Mouse (Mus musculus): ENCODE measurements around the gene Cse1l. TPM values are rescaled to one million over a fixed set of nuclear protein-coding genes. Genes with fewer than 3 reads are reported as not detected.

Gene Cse1l
- polyA plus RNA-seq (2012; rRNA removed), result 13.7 and 13.8 TPM in 2 replicates

GRCm38 (mm10) chr2:166905711-166906522 is at the start of gene Cse1l:
Gene Cse1l, plus strand, starts transcription at chr2:166906040.
- WGBS, result under 1% methylated on average over 80 of the region's 80 CpGs
- DNase-seq (ENCODE audit: low read depth, low spot score), result peak; percentile 86

- 95% methylated on average over 6 of the region's 6 CpGs for WGBS
- no peak for DNase-seq (ENCODE audit: low read depth, low spot score)
These were observed 49.5 kb upstream of the Cse1l start for GRCm38 (mm10) chr2:166856366-166856765.

GRCm38 (mm10) chr2:166857118-166857517 is 48.7 kb upstream of the Cse1l start:
- DNase-seq (ENCODE audit: low read depth, low spot score), result no peak
- 95% methylated on average over 2 of the region's 2 CpGs for WGBS

GRCm38 (mm10) chr2:166859214-166859613 is 46.6 kb upstream of the Cse1l start:
- no peak for DNase-seq (ENCODE audit: low read depth, low spot score)
- WGBS, result 51% methylated on average over 7 of the region's 7 CpGs

- WGBS, result 86% methylated on average over 3 of the region's 3 CpGs
- no peak for DNase-seq (ENCODE audit: low read depth, low spot score)
These were observed 43.3 kb upstream of the Cse1l start for GRCm38 (mm10) chr2:166862505-166862904.

- DNase-seq (ENCODE audit: low read depth, low spot score), result no peak
- 88% methylated on average over 10 of the region's 10 CpGs for WGBS
These were observed 40.4 kb upstream of the Cse1l start for GRCm38 (mm10) chr2:166865476-166865875.

- DNase-seq (ENCODE audit: low read depth, low spot score), result no peak
- 47% methylated on average over 20 of the region's 20 CpGs for WGBS
These were observed 35.5 kb upstream of the Cse1l start for GRCm38 (mm10) chr2:166870271-166870865.

- no peak for DNase-seq (ENCODE audit: low read depth, low spot score)
- WGBS, result 79% methylated on average over 10 of the region's 10 CpGs
These were observed 34.9 kb upstream of the Cse1l start for GRCm38 (mm10) chr2:166870899-166871298.

GRCm38 (mm10) chr2:166874675-166875280 is 31.1 kb upstream of the Cse1l start:
- DNase-seq (ENCODE audit: low read depth, low spot score), result no peak
- 79% methylated on average over 10 of the region's 10 CpGs for WGBS

GRCm38 (mm10) chr2:166875561-166875960 is 30.3 kb upstream of the Cse1l start:
- DNase-seq (ENCODE audit: low read depth, low spot score), result no peak
- 31% methylated on average over 6 of the region's 6 CpGs for WGBS

- 54% methylated on average over 10 of the region's 10 CpGs for WGBS
- DNase-seq (ENCODE audit: low read depth, low spot score), result no peak
These were observed 29.5 kb upstream of the Cse1l start for GRCm38 (mm10) chr2:166876331-166876730.

- no peak for DNase-seq (ENCODE audit: low read depth, low spot score)
- 94% methylated on average over 7 of the region's 7 CpGs for WGBS
These were observed 20.8 kb upstream of the Cse1l start for GRCm38 (mm10) chr2:166885066-166885465.

- no peak for DNase-seq (ENCODE audit: low read depth, low spot score)
- WGBS, result 80% methylated on average over 10 of the region's 10 CpGs
These were observed 20.2 kb upstream of the Cse1l start for GRCm38 (mm10) chr2:166885619-166886018.

GRCm38 (mm10) chr2:166886231-166886630 is 19.6 kb upstream of the Cse1l start:
- 87% methylated on average over 3 of the region's 3 CpGs for WGBS
- DNase-seq (ENCODE audit: low read depth, low spot score), result no peak

- DNase-seq (ENCODE audit: low read depth, low spot score), result no peak
- WGBS, result 58% methylated on average over 11 of the region's 11 CpGs
These were observed 18.0 kb upstream of the Cse1l start for GRCm38 (mm10) chr2:166887816-166888215.

- 92% methylated on average over 9 of the region's 9 CpGs for WGBS
- no peak for DNase-seq (ENCODE audit: low read depth, low spot score)
These were observed 14.4 kb upstream of the Cse1l start for GRCm38 (mm10) chr2:166891366-166891880.

- no peak for DNase-seq (ENCODE audit: low read depth, low spot score)
- WGBS, result 68% methylated on average over 8 of the region's 8 CpGs
These were observed 13.6 kb upstream of the Cse1l start for GRCm38 (mm10) chr2:166892158-166892680.

GRCm38 (mm10) chr2:166893036-166893435 is 12.8 kb upstream of the Cse1l start:
- DNase-seq (ENCODE audit: low read depth, low spot score), result no peak
- 96% methylated on average over 5 of the region's 5 CpGs for WGBS

- DNase-seq (ENCODE audit: low read depth, low spot score), result no peak
- WGBS, result 87% methylated on average over 13 of the region's 13 CpGs
These were observed 9.5 kb upstream of the Cse1l start for GRCm38 (mm10) chr2:166896368-166896767.

GRCm38 (mm10) chr2:166896974-166897373 is 8.9 kb upstream of the Cse1l start:
- 87% methylated on average over 12 of the region's 12 CpGs for WGBS
- no peak for DNase-seq (ENCODE audit: low read depth, low spot score)
